Mouse (Mus musculus): ENCODE data around the gene Atp1a3. TPM values are rescaled to one million over a fixed set of nuclear protein-coding genes. Genes with fewer than 3 reads are reported as not detected.

The Atp1a3 gene
- total and polyA plus RNA-seq, 2 experiments from 2014 or later: 493 to 727 TPM

GRCm38 (mm10) chr7:24971972-24972893 is 33.5 kb downstream of the Atp1a3 start, which contains the start of gene Rabac1:
Gene Rabac1 (minus strand): TSS chr7:24972754.
- ATAC-seq (ENCODE audit: low FRiP score): peak; percentile 88
- Histone ChIP-seq H3K4me3 (ENCODE audit: low read depth, low read length) (peak within 1 kb of the TSS; percentile 83), H3K27ac (ENCODE audit: low read depth, low read length) (peak within 1 kb of the TSS; percentile 91), H3K9ac (replicated peaks; ENCODE audit: low read length, poor library complexity, severe bottlenecking) (peak within 1 kb of the TSS; percentile 95), H3K4me1 (ENCODE audit: insufficient read depth, low read length) (0 out of 2 replicates have a peak, but pooled peaks cover 2% of the 10 kb centered on the region), H3K27me3 (ENCODE audit: insufficient read depth, low read length) (no peaks in the 10 kb centered on the region), H3K4me2 (ENCODE audit: low read depth, low read length, poor library complexity, severe bottlenecking) (peak within 1 kb of the TSS; percentile 81), H3K36me3 (ENCODE audit: insufficient read depth, low read length) (peaks cover 12% of the 10 kb centered on the region; the same call in 1 of the 2 replicates), H3K9me3 (ENCODE audit: low read length) (no peaks in the 10 kb centered on the region)
- peak; percentile 75 for TF ChIP-seq CTCF (IDR thresholded peaks at IDR 0.05)
- DNase-seq (ENCODE audit: low spot score): peak; percentile 97
- under 1% methylated on average over 44 of the region's 45 CpGs for WGBS

GRCm38 (mm10) chr7:24971261-24971971 is 34.3 kb downstream of the Atp1a3 start:
- ATAC-seq (ENCODE audit: low FRiP score): peak; percentile 28; the same call in 1 of the 2 replicates
- Histone ChIP-seq H3K36me3 (ENCODE audit: insufficient read depth, low read length) (peaks cover 11% of the 10 kb centered on the region; the same call in 1 of the 2 replicates), H3K4me1 (ENCODE audit: insufficient read depth, low read length) (0 out of 2 replicates have a peak, but pooled peaks cover 2% of the 10 kb centered on the region), H3K9ac (replicated peaks; ENCODE audit: low read length, poor library complexity, severe bottlenecking) (peak overlapping the region; percentile 95), H3K27ac (ENCODE audit: low read depth, low read length) (peak overlapping the region; percentile 91), H3K27me3 (ENCODE audit: insufficient read depth, low read length) (no peaks in the 10 kb centered on the region), H3K4me3 (ENCODE audit: low read depth, low read length) (peak overlapping the region; percentile 83), H3K9me3 (ENCODE audit: low read length) (no peaks in the 10 kb centered on the region), H3K4me2 (ENCODE audit: low read depth, low read length, poor library complexity, severe bottlenecking) (peak overlapping the region; percentile 81)
- TF ChIP-seq CTCF (IDR thresholded peaks at IDR 0.05): peak; percentile 83
- WGBS: 7% methylated on average over 19 of the region's 19 CpGs
- peak; percentile 74 for DNase-seq (ENCODE audit: low spot score)

GRCm38 (mm10) chr7:24970341-24970740 is 35.4 kb downstream of the Atp1a3 start:
- 91% methylated on average over 3 of the region's 3 CpGs for WGBS
- ATAC-seq (ENCODE audit: low FRiP score) (no peak), DNase-seq (ENCODE audit: low spot score) (no peak)
- Histone ChIP-seq H3K36me3 (ENCODE audit: insufficient read depth, low read length) (peaks cover 11% of the 10 kb centered on the region; the same call in 1 of the 2 replicates), H3K27me3 (ENCODE audit: insufficient read depth, low read length) (no peaks in the 10 kb centered on the region), H3K4me1 (ENCODE audit: insufficient read depth, low read length) (0 out of 2 replicates have a peak, but pooled peaks cover 2% of the 10 kb centered on the region), H3K27ac (ENCODE audit: low read depth, low read length) (no peak overlapping the region), H3K9me3 (ENCODE audit: low read length) (no peaks in the 10 kb centered on the region), H3K4me3 (ENCODE audit: low read depth, low read length) (no peak overlapping the region), H3K4me2 (ENCODE audit: low read depth, low read length, poor library complexity, severe bottlenecking) (no peak overlapping the region), H3K9ac (replicated peaks; ENCODE audit: low read length, poor library complexity, severe bottlenecking) (no peak overlapping the region)
- no peak for TF ChIP-seq CTCF (IDR thresholded peaks at IDR 0.05)

- Histone ChIP-seq H3K4me1 (ENCODE audit: insufficient read depth, low read length) (0 out of 2 replicates have a peak, but pooled peaks cover 2% of the 10 kb centered on the region), H3K9me3 (ENCODE audit: low read length) (no peaks in the 10 kb centered on the region), H3K27me3 (ENCODE audit: insufficient read depth, low read length) (no peaks in the 10 kb centered on the region), H3K4me3 (ENCODE audit: low read depth, low read length) (no peak overlapping the region), H3K36me3 (ENCODE audit: insufficient read depth, low read length) (peaks cover 11% of the 10 kb centered on the region; the same call in 1 of the 2 replicates), H3K4me2 (ENCODE audit: low read depth, low read length, poor library complexity, severe bottlenecking) (no peak overlapping the region), H3K9ac (replicated peaks; ENCODE audit: low read length, poor library complexity, severe bottlenecking) (no peak overlapping the region), H3K27ac (ENCODE audit: low read depth, low read length) (no peak overlapping the region)
- ATAC-seq (ENCODE audit: low FRiP score): no peak
- WGBS: 86% methylated on average over 12 of the region's 12 CpGs
- DNase-seq (ENCODE audit: low spot score): peak; percentile 41
- no peak for TF ChIP-seq CTCF (IDR thresholded peaks at IDR 0.05)
Observed at GRCm38 (mm10) chr7:24969805-24970204, 36.0 kb downstream of the Atp1a3 start.

GRCm38 (mm10) chr7:24968463-24968862 is 37.3 kb downstream of the Atp1a3 start:
- no peak for ATAC-seq (ENCODE audit: low FRiP score)
- WGBS: 83% methylated on average over 6 of the region's 6 CpGs
- Histone ChIP-seq H3K4me1 (ENCODE audit: insufficient read depth, low read length) (0 out of 2 replicates have a peak, but pooled peaks cover 2% of the 10 kb centered on the region), H3K9ac (replicated peaks; ENCODE audit: low read length, poor library complexity, severe bottlenecking) (no peak overlapping the region), H3K4me2 (ENCODE audit: low read depth, low read length, poor library complexity, severe bottlenecking) (no peak overlapping the region), H3K27ac (ENCODE audit: low read depth, low read length) (no peak overlapping the region), H3K4me3 (ENCODE audit: low read depth, low read length) (no peak overlapping the region), H3K9me3 (ENCODE audit: low read length) (no peaks in the 10 kb centered on the region), H3K27me3 (ENCODE audit: insufficient read depth, low read length) (no peaks in the 10 kb centered on the region), H3K36me3 (ENCODE audit: insufficient read depth, low read length) (peaks cover 11% of the 10 kb centered on the region; the same call in 1 of the 2 replicates)
- TF ChIP-seq CTCF (IDR thresholded peaks at IDR 0.05): no peak
- no peak for DNase-seq (ENCODE audit: low spot score)
